8 mouse cellular contexts compared by ENCODE assay signal in the genomic region with DNA sequence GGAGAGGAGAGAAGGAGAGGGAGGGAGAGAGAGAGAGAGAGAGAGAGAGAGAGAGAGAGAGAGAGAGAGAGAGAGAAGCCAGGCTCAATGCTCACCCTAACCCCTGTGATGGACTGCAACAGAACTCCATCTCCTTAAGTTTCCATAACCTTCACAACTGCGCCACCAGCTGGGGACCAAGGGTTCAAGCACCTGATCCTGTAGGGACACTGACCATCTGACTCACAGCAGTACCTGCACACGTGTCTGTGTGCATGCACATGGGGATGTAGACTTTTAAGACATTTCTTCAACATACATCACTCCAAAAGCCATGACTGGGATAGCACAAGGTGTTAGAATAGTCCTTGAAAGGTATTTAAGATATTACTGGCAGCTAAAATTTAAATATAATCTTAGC.
A peak's percentile ranks its signal among the peaks of the same experiment; 100 is the strongest.
DNase-seq lines count a peak whose midpoint lies in the region; ATAC-seq lines count a peak whose summit lies in the region.

No protein-coding gene starts in this region.

- H3K9me3 ChIP-seq in liver, embryonic 12.5 days (replicated peaks), result no peaks in the 10 kb centered on the region
- no peaks in the 10 kb centered on the region for H3K9me3 ChIP-seq in kidney, embryonic 15.5 days (replicated peaks)

- H3K36me3 ChIP-seq in liver, embryonic 12.5 days, result no peaks in the 10 kb centered on the region
- no peaks in the 10 kb centered on the region for H3K36me3 ChIP-seq in kidney, embryonic 15.5 days

- no peak overlapping the region for H3K4me2 ChIP-seq in liver, embryonic 12.5 days
- no peak overlapping the region for H3K4me2 ChIP-seq in kidney, embryonic 15.5 days

- WGBS in liver, embryonic 12.5 days (ENCODE audit: insufficient replicate concordance), result 10% methylated on average over 2 of the region's 2 CpGs
- WGBS in kidney, embryonic 15.5 days, result 11% methylated on average over 2 of the region's 2 CpGs

- no peaks in the 10 kb centered on the region for H3K4me1 ChIP-seq in liver, embryonic 12.5 days
- no peaks in the 10 kb centered on the region for H3K4me1 ChIP-seq in kidney, embryonic 15.5 days

- peak; percentile 31 to 46 for DNase-seq in cerebellum, postnatal 4 days (ENCODE audit: low spot score in 2 of 2)
- no peak for DNase-seq in cerebellum, adult 9-10 months
- DNase-seq in liver, result peak; percentile 41
- DNase-seq in adrenal gland, adult 2 months, result peak; percentile 15
- DNase-seq in heart, postnatal 4 days, result peak; percentile 60
- DNase-seq in natural killer cell, adult 2 months (ENCODE audit: low spot score in 2 of 2), result no peak

- H3K27me3 ChIP-seq in liver, embryonic 12.5 days (replicated peaks), result no peaks in the 10 kb centered on the region
- H3K27me3 ChIP-seq in kidney, embryonic 15.5 days, result peaks cover 6% of the 10 kb centered on the region; the same call in 1 of the 2 replicates

- H3K4me3 ChIP-seq in liver, embryonic 12.5 days, result no peak overlapping the region
- no peak overlapping the region for H3K4me3 ChIP-seq in kidney, embryonic 15.5 days (replicated peaks)

- ATAC-seq in liver, embryonic 12.5 days, result no peak
- ATAC-seq in kidney, embryonic 15.5 days (replicated peaks; ENCODE audit: low FRiP score), result no peak

- H3K27ac ChIP-seq in liver, embryonic 12.5 days, result no peak overlapping the region
- H3K27ac ChIP-seq in kidney, embryonic 15.5 days, result no peak overlapping the region

- no peak overlapping the region for H3K9ac ChIP-seq in liver, embryonic 12.5 days
- H3K9ac ChIP-seq in kidney, embryonic 15.5 days, result no peak overlapping the region

Comparison
In these comparisons a context has a peak if more than half of its experiments do, and no peak if none do; other contexts are left out.
1. DNase-seq: peak in cerebellum, postnatal 4 days (2 of 2), liver (single experiment), adrenal gland, adult 2 months (single experiment) and heart, postnatal 4 days (single experiment); none in cerebellum, adult 9-10 months (single experiment) and natural killer cell, adult 2 months (0 of 2).